Mouse (Mus musculus) right cerebral cortex, postnatal 36 days (tissue): ENCODE results near the gene Rnf144b.
A peak's percentile ranks its signal among the peaks of the same experiment; 100 is the strongest.

Source experiments
- DNase-seq, 2 experiments: peaks; one replicate each; pipeline ENCODE4 v3.0.0; 2022; ENCODE audit warnings: low spot score in 2 of 2, mixed read lengths in 1 of 2

Gene Rnf144b

GRCm38 (mm10) chr13:47261961-47262360 is 139.5 kb downstream of the Rnf144b start:
- DNase-seq: no peak

- DNase-seq: no peak
These were observed 141.9 kb downstream of the Rnf144b start for GRCm38 (mm10) chr13:47264382-47264781.

- no peak for DNase-seq
These were observed 144.0 kb downstream of the Rnf144b start for GRCm38 (mm10) chr13:47266411-47266810.

DNA sequence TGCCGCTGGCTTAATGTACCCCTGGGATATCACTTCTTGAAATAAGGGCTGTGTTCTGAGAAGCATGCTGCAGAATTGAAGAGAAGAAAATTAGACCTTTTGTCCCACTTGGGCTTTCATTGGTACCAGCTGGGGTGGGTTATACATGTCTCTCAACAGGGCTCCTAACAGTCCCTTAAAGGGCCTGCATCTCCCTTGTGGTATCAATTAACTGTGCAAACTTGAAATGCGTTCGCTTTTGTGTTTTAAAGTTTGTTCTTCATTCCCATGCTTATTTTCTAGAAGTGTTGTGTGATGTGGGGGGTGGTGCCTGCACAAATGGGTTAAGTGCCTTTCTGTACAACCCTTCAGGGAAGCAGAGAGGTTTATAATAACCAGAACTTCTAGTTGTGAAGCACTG is 145.8 kb downstream of the Rnf144b start:
- DNase-seq: no peak

GRCm38 (mm10) chr13:47272928-47273327 is 150.5 kb downstream of the Rnf144b start:
- no peak for DNase-seq

GRCm38 (mm10) chr13:47273487-47273886 is 151.0 kb downstream of the Rnf144b start:
- no peak for DNase-seq

DNA sequence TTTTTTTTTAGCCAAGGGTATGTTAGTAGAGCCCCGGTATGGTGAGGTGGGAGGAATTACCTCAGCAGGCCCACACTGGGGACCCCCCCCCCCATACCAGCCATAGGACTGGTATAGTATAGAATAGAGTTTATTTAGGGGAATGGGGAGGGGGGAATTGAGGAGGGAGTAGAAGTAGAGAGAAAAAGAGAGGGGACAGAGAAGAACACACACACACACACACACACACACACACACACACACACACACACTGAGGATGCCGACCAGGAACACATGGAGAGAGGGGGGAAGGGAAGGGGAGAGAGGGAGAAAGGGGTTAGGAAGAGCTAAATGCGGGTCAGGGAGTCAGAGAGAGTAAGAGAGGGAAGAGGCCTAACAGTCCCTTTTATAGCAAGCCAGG is 151.7 kb downstream of the Rnf144b start:
- DNase-seq: no peak

DNA sequence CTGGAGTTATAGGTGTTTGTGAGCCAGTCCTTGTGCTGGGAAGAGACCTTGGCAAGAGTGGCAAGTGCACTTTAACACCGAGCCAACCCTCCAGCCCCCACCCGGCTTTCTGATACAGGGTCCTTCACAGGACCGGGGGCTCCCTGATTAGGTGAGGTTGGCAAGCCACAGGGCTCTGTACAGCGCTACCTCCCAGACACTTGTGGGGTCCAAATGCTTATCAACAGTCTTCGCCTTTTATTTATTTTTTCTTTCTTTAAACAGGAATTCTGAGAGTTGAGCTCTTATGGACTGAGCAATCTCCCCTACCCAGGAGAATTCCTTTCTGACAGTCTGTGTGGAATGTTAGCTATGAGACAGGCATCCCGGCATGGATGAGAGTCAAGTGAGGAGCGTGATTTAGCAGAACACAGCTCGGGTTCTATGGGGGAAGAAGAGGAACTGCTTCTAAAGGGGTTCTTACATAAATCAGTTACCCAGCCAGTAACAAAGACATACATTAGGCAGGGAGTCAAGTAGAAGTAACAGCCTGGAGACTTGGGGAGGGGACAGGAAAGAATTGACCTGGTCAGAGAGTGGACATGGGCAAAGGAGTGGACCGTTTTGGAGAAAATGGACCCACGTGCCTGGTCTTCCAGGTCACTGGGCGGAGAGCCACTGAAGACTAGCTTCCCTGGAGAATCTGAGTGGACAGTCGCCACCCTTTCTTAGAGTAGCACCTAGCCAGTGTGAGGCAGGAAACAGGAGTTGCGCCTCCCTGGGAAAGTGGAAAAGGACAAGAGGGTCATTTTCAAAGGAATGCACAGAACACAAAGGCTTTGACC is 154.8 kb downstream of the Rnf144b start:
- DNase-seq: no peak

- no peak for DNase-seq
These were observed 155.4 kb downstream of the Rnf144b start for GRCm38 (mm10) chr13:47277824-47278290.

GRCm38 (mm10) chr13:47282221-47282620 is 159.8 kb downstream of the Rnf144b start:
- DNase-seq: no peak

DNA sequence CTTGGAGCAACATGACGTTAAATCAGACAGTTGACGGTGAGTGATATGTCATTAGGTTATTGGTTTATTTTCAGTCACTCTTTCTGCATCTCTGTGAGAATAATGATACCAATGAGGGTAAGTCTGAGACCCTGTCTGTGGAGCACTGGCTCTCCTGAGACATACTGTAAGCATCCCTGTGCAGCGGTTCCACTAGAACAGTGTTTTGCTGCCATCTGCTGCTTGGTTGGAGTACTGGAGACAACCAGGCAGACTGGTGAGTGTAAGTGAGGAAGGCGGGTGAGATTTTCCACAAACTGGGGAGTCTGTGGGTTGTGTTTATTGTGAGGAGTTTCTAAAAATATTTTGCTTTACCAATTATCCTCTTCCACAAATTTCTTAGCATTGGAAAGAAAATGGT is 166.0 kb downstream of the Rnf144b start:
- peak; percentile 43 to 47 for DNase-seq

DNA sequence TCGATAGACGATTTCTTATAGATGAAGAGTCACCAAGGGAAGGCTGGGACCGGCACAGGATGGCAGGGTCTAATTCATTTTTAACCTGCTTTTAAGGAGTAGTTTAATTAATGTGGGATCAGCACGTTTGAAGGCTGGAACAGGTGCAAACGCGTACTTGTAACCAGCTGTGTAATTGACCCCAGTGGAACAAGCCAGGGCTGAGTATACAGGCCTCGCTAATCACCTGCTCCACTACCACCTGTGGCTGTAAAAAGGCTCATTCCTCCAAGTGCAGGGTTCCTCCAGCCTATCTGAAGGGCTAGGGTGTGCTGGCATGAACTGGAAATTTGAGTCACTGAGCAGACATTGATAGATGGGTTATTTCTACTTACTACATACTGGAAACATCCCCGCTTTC is 174.0 kb downstream of the Rnf144b start:
- no peak for DNase-seq
